Mouse (Mus musculus) liver, postnatal 0 days (tissue): ENCODE data around the gene Prr18.

Experiments
- CTCF ChIP-seq: sonication (generic); IDR thresholded peaks from 2 replicates; pipeline ENCODE4 v1.5.1; 2016; ENCODE audit warnings: antibody characterized with exemption, low read depth
- EP300 ChIP-seq: IDR thresholded peaks from 2 replicates; pipeline ENCODE4 v1.6.1; 2016; ENCODE audit warnings: antibody characterized with exemption, low read depth, mild to moderate bottlenecking

- TF ChIP-seq CTCF (no peak), EP300 (no peak)
These were observed 51.9 kb downstream of the Prr18 start for GRCm38 (mm10) chr17:8388990-8389789.
